Mouse (Mus musculus) kidney, adult 2 months (tissue): ENCODE data around the gene Atp5l. TPM values are rescaled to one million over a fixed set of nuclear protein-coding genes. Genes with fewer than 3 reads are reported as not detected.

Source experiments
- DNase-seq: peaks from one replicate; pipeline ENCODE4 v3.0.0; 2021
- H3K27ac ChIP-seq: fragments of 200-500 bp; 2 replicates; pipeline ENCODE4 v1.5.1; 2012; ENCODE audit warnings: low read depth, low read length, control low read depth, inconsistent platforms; ENCODE audit not compliant: insufficient read depth
- H3K27me3 ChIP-seq: fragments of 200-500 bp; replicated peaks from 2 replicates; pipeline ENCODE4 v1.6.1; 2012; ENCODE audit warnings: mild to moderate bottlenecking, moderate library complexity, low read length, inconsistent platforms; ENCODE audit not compliant: control insufficient read depth, insufficient read depth
- H3K36me3 ChIP-seq: fragments of 200-500 bp; 2 replicates; pipeline ENCODE4 v1.6.1; 2012; ENCODE audit warnings: mild to moderate bottlenecking, moderate library complexity, low read length, inconsistent platforms; ENCODE audit not compliant: control insufficient read depth, insufficient read depth
- H3K4me1 ChIP-seq: fragments of 200-500 bp; 2 replicates; pipeline ENCODE4 v1.6.1; 2011; ENCODE audit warnings: low read length; ENCODE audit not compliant: control insufficient read depth, insufficient read depth
- H3K4me3 ChIP-seq: fragments of 200-500 bp; 2 replicates; pipeline ENCODE4 v1.5.1; 2011; ENCODE audit warnings: mild to moderate bottlenecking, low read depth, low read length, control low read depth; ENCODE audit not compliant: insufficient read depth
- CTCF ChIP-seq: fragments of 200-500 bp; conservative IDR thresholded peaks from 2 replicates; pipeline ENCODE4 v1.5.1; 2011; ENCODE audit warnings: low read depth, mild to moderate bottlenecking, control low read depth, low read length, moderate library complexity, mixed read lengths; ENCODE audit not compliant: insufficient read depth, insufficient read length
- POLR2A ChIP-seq: fragments of 200-500 bp; IDR thresholded peaks from one replicate; pipeline ENCODE4 v1.6.1; 2011; ENCODE audit warnings: low read depth, low read length, control low read depth
- WGBS: fragments of 180-500 bp; shearing (Covaris S2); methylation state at CpG from one replicate; pipeline ENCODE4 v1.1.7; 2018; 5-methylcytosine and 5-hydroxymethylcytosine counted together
- polyA plus RNA-seq: library from polyadenylated mRNA; depleted of rRNA; stranded (reverse); fragments of >200 nt; gene quantifications from 2 replicates; pipeline ENCODE4 v1.2.3, GENCODE M21; 2012

The Atp5l gene
- polyA plus RNA-seq, 1 experiment, result 924 TPM

- TF ChIP-seq POLR2A, result no peak
- no peak for TF ChIP-seq CTCF
Measured at GRCm38 (mm10) chr9:44897024-44897423, 23.5 kb downstream of the Atp5l start.

GRCm38 (mm10) chr9:44892664-44893063 is 27.9 kb downstream of the Atp5l start:
- Histone ChIP-seq H3K27me3 (no peaks in the 10 kb centered on the region), H3K27ac (no peak overlapping the region), H3K4me3 (no peak overlapping the region), H3K36me3 (no peaks in the 10 kb centered on the region), H3K4me1 (no peaks in the 10 kb centered on the region)
- WGBS, result 72% methylated on average over 3 of the region's 3 CpGs
- TF ChIP-seq POLR2A (no peak), CTCF (no peak)
- DNase-seq, result no peak

More at GRCm38 (mm10) chr9:44897024-44897423, 23.5 kb downstream of the Atp5l start:
- Histone ChIP-seq H3K4me3 (no peak overlapping the region), H3K36me3 (no peaks in the 10 kb centered on the region), H3K27ac (no peak overlapping the region), H3K4me1 (peaks cover 15% of the 10 kb centered on the region; the same call in 1 of the 2 replicates), H3K27me3 (no peaks in the 10 kb centered on the region)
- WGBS, result 63% methylated on average over 4 of the region's 4 CpGs
- no peak for DNase-seq

- TF ChIP-seq CTCF (no peak), POLR2A (no peak)
- Histone ChIP-seq H3K4me1 (no peaks in the 10 kb centered on the region), H3K27me3 (no peaks in the 10 kb centered on the region), H3K27ac (no peak overlapping the region), H3K36me3 (no peaks in the 10 kb centered on the region), H3K4me3 (no peak overlapping the region)
- WGBS, result 91% methylated on average over 6 of the region's 6 CpGs
- no peak for DNase-seq
Measured at GRCm38 (mm10) chr9:44891210-44891609, 29.3 kb downstream of the Atp5l start.

- 70% methylated on average over 2 of the region's 2 CpGs for WGBS
- H3K4me1 ChIP-seq, result no peaks in the 10 kb centered on the region
- TF ChIP-seq POLR2A (no peak), CTCF (no peak)
Measured at GRCm38 (mm10) chr9:44890122-44890521, 30.4 kb downstream of the Atp5l start.

GRCm38 (mm10) chr9:44888114-44888624 is 32.4 kb downstream of the Atp5l start:
- no peak overlapping the region for H3K4me3 ChIP-seq
- 85% methylated on average over 7 of the region's 7 CpGs for WGBS
- no peak for DNase-seq
- no peaks in the 10 kb centered on the region; the same call in 1 of the 2 replicates for H3K4me1 ChIP-seq
- TF ChIP-seq POLR2A (no peak), CTCF (no peak)
- H3K27ac ChIP-seq, result no peak overlapping the region
- H3K27me3 ChIP-seq, result no peaks in the 10 kb centered on the region
- H3K36me3 ChIP-seq, result no peaks in the 10 kb centered on the region

More at GRCm38 (mm10) chr9:44890122-44890521, 30.4 kb downstream of the Atp5l start:
- Histone ChIP-seq H3K27me3 (no peaks in the 10 kb centered on the region), H3K36me3 (no peaks in the 10 kb centered on the region), H3K27ac (no peak overlapping the region), H3K4me3 (no peak overlapping the region)
- no peak for DNase-seq

- Histone ChIP-seq H3K36me3 (no peaks in the 10 kb centered on the region), H3K27ac (no peak overlapping the region), H3K4me1 (peaks cover 10% of the 10 kb centered on the region), H3K27me3 (no peaks in the 10 kb centered on the region), H3K4me3 (peak overlapping the region; percentile 93)
- TF ChIP-seq POLR2A, result no peak
- no peak for TF ChIP-seq CTCF
- 3% methylated on average over 21 of the region's 21 CpGs for WGBS
- no peak for DNase-seq
Measured at GRCm38 (mm10) chr9:44882981-44883569, 37.5 kb downstream of the Atp5l start.

- H3K27ac ChIP-seq, result no peak overlapping the region
- H3K4me1 ChIP-seq, result peaks cover 10% of the 10 kb centered on the region
- peak overlapping the region; percentile 93 for H3K4me3 ChIP-seq
- no peaks in the 10 kb centered on the region for H3K27me3 ChIP-seq
- WGBS, result under 1% methylated on average over 26 of the region's 27 CpGs
- no peak; the same call in 1 of the 2 replicates for TF ChIP-seq CTCF
- DNase-seq, result peak; percentile 53
- no peaks in the 10 kb centered on the region for H3K36me3 ChIP-seq
Measured at GRCm38 (mm10) chr9:44882436-44882980, 38.0 kb downstream of the Atp5l start.
